Mouse (Mus musculus): Measurements from ENCODE around the gene Sema6b.
A peak's percentile ranks its signal among the peaks of the same experiment; 100 is the strongest.
"Not testable (repeated sequence)": the region's sequence is repeated elsewhere in the genome, so short reads cannot be mapped to it uniquely, and the experiment has no call there.

Gene Sema6b

GRCm38 (mm10) chr17:56080781-56081585 lies 59.2 kb downstream of the Sema6b start:
- peak; percentile 14 to 32 for DNase-seq

DNA sequence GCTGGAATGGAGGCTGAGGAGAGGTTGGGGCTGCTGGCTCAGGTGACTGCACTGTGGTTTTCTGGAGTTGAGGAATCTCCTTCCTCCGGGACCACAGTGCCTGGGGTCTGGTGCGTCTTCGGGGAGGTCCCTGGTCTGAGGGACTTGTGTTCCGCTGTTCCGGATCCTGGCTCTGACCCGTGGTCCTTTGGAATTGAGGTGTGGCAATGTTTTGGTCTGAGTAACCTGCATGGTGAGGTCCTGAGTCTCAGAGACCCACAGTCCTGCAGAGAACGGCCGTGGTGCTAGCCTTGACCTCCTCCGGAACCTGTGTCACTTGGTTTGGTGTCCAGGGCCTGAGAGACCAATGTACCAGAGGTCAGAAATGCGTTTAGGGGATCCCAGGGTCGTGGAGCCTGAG lies 60.2 kb downstream of the Sema6b start:
- DNase-seq: peak in 1 of 2 experiments; percentile 18

- DNase-seq: peak; percentile 100
Observed at GRCm38 (mm10) chr17:56078880-56079795, 61.0 kb downstream of the Sema6b start, which contains the start of gene Hdgfl2. Hdgfl2 (plus strand) TSS chr17:56079634.

DNA sequence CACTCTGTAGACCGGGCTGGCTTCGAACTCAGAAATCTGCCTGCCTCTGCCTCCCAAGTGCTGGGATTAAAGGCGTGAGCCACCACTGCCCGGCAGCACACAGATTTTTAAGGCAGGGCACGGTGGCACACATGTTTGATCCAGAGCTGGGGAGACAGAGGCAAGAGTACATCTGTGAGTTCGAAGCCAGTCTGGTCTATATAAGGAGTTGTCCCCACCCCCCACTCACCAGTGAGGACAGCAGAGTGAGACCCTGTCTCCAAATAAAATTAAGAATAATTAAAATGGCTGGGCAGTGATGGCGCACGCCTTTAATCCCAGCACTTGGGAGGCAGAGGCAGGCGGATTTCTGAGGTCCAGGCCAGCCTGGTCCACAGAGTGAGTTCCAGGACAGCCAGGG lies 61.8 kb downstream of the Sema6b start:
- DNase-seq: not testable (repeated sequence)

DNA sequence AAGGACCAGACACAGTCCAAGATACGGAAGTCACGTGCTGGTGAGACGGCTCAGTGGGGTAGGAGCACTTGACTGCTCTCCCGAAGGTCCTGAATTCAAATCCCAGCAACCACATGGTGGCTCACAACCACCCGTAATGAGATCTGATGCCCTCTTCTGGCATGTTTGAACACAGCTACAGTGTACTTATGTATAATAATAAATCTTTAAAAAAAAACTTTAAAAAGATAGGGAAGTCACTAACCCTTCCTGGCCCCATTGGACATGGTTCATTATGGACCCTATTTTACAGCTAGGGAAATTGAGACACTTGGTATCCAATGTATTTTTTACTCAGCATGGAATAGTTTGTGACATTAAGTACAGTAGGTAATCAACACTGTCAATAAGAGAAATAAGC lies 62.6 kb downstream of the Sema6b start:
- no peak for DNase-seq

DNA sequence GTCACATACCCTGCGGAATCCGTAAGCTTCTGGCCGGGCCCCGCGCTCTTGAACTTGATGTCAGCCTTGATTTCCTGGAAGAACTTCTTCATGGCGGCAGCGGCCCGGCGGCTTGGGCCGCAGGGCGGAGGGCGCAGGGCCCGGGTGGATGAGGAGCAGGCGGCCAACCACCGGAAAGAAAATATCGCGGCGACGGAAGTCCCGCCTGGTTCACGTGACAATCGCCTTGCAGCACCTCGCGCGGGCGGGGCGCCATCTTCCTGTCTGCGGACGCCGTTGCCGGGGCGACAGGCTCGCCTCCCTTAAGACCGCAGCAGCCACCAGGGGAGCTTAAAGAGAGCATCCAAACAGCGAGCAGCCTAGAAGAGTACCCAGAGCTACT lies 65.3 kb downstream of the Sema6b start, which contains the start of gene Ubxn6:
Gene Ubxn6, minus strand, starts transcription at position 202 of the 382 bp plus-strand sequence.
- DNase-seq: peak; percentile 99 to 100

DNA sequence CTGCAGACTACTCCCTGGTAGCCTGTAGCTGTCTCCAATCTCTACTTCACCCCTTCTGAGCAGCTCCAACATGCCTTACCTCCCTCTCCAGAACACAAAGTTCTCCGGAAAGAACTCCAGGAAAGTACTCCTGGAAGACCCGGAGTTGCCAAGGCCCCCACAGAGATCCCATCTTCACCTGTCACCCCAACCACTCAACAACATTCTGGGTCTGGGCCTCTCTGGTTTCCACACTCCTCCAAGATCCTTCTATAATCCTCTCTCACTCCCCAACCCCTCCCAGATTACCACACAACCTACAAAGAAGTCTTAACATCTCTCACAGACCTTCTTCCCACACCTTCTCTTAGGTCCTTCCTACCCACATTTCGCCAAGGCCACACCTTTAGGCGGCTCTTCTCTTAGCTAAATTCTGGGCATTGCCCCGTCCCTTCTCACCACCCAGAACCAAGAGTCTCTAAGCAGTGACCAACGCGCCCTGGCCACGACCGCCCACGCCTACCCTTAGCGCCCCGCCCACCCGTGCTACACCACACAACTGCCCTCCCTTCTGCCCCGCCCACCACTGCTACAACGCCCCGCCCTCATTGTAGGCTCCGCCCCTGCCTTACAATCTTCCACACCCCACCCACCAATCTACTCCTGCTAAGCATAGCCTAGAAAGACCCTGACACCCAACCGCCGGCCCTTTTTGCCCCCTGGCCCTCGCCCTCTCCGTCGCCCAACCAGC lies 65.9 kb downstream of the Sema6b start:
- DNase-seq: peak; percentile 90 to 96

All from kidney, postnatal 36 days (tissue).